Mouse (Mus musculus): ENCODE data around the gene Gm28539.

DNA sequence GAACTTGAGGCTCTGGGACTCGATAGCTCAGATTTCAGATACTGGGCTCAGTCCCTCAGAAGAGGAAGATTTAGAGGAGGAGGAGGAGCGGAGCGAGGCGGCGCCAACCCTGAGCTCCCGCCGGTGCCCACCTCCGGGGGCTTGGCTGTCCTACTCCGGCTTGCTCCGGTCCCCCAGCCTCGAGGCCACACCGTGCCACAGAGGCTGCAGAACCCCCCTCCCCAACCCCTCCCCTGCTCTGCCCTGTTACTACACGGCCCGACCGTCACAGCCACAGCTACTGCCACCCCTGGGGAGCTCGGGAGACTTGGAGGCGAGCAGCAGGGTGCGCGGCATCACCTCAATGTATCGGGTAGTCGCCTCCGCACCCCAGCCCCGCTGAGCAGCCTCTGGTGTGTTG, 139.9 kb downstream of the Gm28539 start:
- TF ChIP-seq CTCF (IDR thresholded peaks at IDR 0.05; ENCODE audit: borderline replicate concordance, extremely low read depth, insufficient read depth, insufficient read length) (no peak), POLR2A (IDR thresholded peaks at IDR 0.05; ENCODE audit: borderline replicate concordance, extremely low read depth, insufficient read depth, insufficient read length, poor library complexity, severe bottlenecking) (no peak)
